Mouse (Mus musculus) limb, embryonic 15.5 days (tissue): Measurements from ENCODE around the gene Zfp354b. TPM values are rescaled to one million over a fixed set of nuclear protein-coding genes. Genes with fewer than 3 reads are reported as not detected.

Experiments used
- ATAC-seq: fragments of 200-750 bp; cut with Nextera tagmentation; 2 replicates; pipeline ENCODE4 v1.8.0; 2017; ENCODE audit warnings: low read depth, moderate TSS enrichment; ENCODE audit not compliant: insufficient number of reproducible peaks, low FRiP score, low TSS enrichment
- H3K27ac ChIP-seq: fragments of 300-500 bp; sonication (generic); 2 replicates; pipeline ENCODE4 v1.5.1; 2015; ENCODE audit warnings: moderate library complexity, mild to moderate bottlenecking, inconsistent platforms
- H3K27me3 ChIP-seq: fragments of 300-500 bp; sonication (generic); 2 replicates; pipeline ENCODE4 v1.6.1; 2015; ENCODE audit warnings: inconsistent platforms
- H3K36me3 ChIP-seq: fragments of 300-500 bp; sonication (generic); 2 replicates; pipeline ENCODE4 v1.6.1; 2015; ENCODE audit warnings: inconsistent platforms
- H3K4me1 ChIP-seq: fragments of 300-500 bp; sonication (generic); 2 replicates; pipeline ENCODE4 v1.6.1; 2015; ENCODE audit warnings: inconsistent platforms
- H3K4me2 ChIP-seq: fragments of 300-500 bp; sonication (generic); 2 replicates; pipeline ENCODE4 v1.6.1; 2015; ENCODE audit warnings: mild to moderate bottlenecking, inconsistent platforms
- H3K4me3 ChIP-seq: fragments of 300-500 bp; sonication (generic); 2 replicates; pipeline ENCODE4 v1.5.1; 2015; ENCODE audit warnings: mild to moderate bottlenecking, inconsistent platforms
- H3K9ac ChIP-seq: fragments of 300-500 bp; sonication (generic); 2 replicates; pipeline ENCODE4 v1.6.1; 2015; ENCODE audit warnings: inconsistent platforms
- H3K9me3 ChIP-seq: fragments of 300-500 bp; sonication (generic); 2 replicates; pipeline ENCODE4 v1.6.1; 2016; ENCODE audit warnings: inconsistent platforms
- WGBS: fragments of 180-500 bp; shearing (Covaris S2); methylation state at CpG from one replicate; pipeline ENCODE4 v1.1.7; 2015; 5-methylcytosine and 5-hydroxymethylcytosine counted together
- polyA plus RNA-seq: library from polyadenylated mRNA; unstranded; fragments of >200 nt; fragmentation: Nextera tagmentation; extraction: Ambion mirVana; gene quantifications from 2 replicates; pipeline ENCODE4 v1.2.1, GENCODE M21; 2015

Gene Zfp354b
- polyA plus RNA-seq, 1 experiment from 2014 or later = 1.3 TPM

GRCm38 (mm10) chr11:50930469-50931014, 891 bp downstream of the Zfp354b start:
- H3K27ac ChIP-seq = no peak overlapping the region
- no peaks in the 10 kb centered on the region for H3K9me3 ChIP-seq

GRCm38 (mm10) chr11:50915671-50916320, 15.6 kb downstream of the Zfp354b start, which contains the start of gene Zfp2:
Gene Zfp2, minus strand, starts transcription at chr11:50916165.
- 0% methylated on average over 47 of the region's 47 CpGs for WGBS
- Histone ChIP-seq H3K9me3 (no peaks in the 10 kb centered on the region), H3K4me1 (no peaks in the 10 kb centered on the region), H3K4me2 (peak within 1 kb of the TSS; percentile 56), H3K36me3 (peaks cover 17% of the 10 kb centered on the region), H3K4me3 (peak within 1 kb of the TSS; percentile 88), H3K9ac (peak within 1 kb of the TSS; percentile 76), H3K27ac (peak within 1 kb of the TSS; percentile 74), H3K27me3 (no peaks in the 10 kb centered on the region)
- peak; percentile 93 for ATAC-seq

More at GRCm38 (mm10) chr11:50930469-50931014, 891 bp downstream of the Zfp354b start:
- 25% methylated on average over 14 of the region's 14 CpGs for WGBS
- ATAC-seq = no peak
- H3K4me1 ChIP-seq = peaks cover 9% of the 10 kb centered on the region
- peak overlapping the region; percentile 74 for H3K9ac ChIP-seq
- H3K4me2 ChIP-seq = peak overlapping the region; percentile 93
- peak overlapping the region; percentile 64 for H3K4me3 ChIP-seq
- 0 out of 2 replicates have a peak, but pooled peaks cover 8% of the 10 kb centered on the region for H3K27me3 ChIP-seq
- H3K36me3 ChIP-seq = no peaks in the 10 kb centered on the region

GRCm38 (mm10) chr11:50914461-50914860, 17.0 kb downstream of the Zfp354b start:
- no peak overlapping the region for H3K4me2 ChIP-seq
- WGBS = 93% methylated on average over 3 of the region's 3 CpGs
- no peak for ATAC-seq
- H3K9ac ChIP-seq = no peak overlapping the region
- no peaks in the 10 kb centered on the region for H3K27me3 ChIP-seq
- no peaks in the 10 kb centered on the region for H3K4me1 ChIP-seq
- H3K27ac ChIP-seq = no peak overlapping the region
- H3K9me3 ChIP-seq = no peaks in the 10 kb centered on the region
- peaks cover 30% of the 10 kb centered on the region for H3K36me3 ChIP-seq
- no peak overlapping the region for H3K4me3 ChIP-seq

GRCm38 (mm10) chr11:50913301-50913700, 18.1 kb downstream of the Zfp354b start:
- Histone ChIP-seq H3K4me2 (no peak overlapping the region), H3K9ac (no peak overlapping the region), H3K4me3 (no peak overlapping the region), H3K9me3 (no peaks in the 10 kb centered on the region), H3K36me3 (peaks cover 42% of the 10 kb centered on the region), H3K27ac (no peak overlapping the region), H3K4me1 (no peaks in the 10 kb centered on the region), H3K27me3 (no peaks in the 10 kb centered on the region)
- 97% methylated on average over 1 of the region's 1 CpGs for WGBS
- no peak for ATAC-seq

GRCm38 (mm10) chr11:50908136-50908535, 23.3 kb downstream of the Zfp354b start:
- Histone ChIP-seq H3K9ac (no peak overlapping the region), H3K36me3 (peaks cover 90% of the 10 kb centered on the region), H3K4me1 (no peaks in the 10 kb centered on the region), H3K4me3 (no peak overlapping the region), H3K27me3 (no peaks in the 10 kb centered on the region), H3K27ac (no peak overlapping the region), H3K4me2 (no peak overlapping the region), H3K9me3 (peaks cover 15% of the 10 kb centered on the region)
- no peak for ATAC-seq
- WGBS = 92% methylated on average over 5 of the region's 5 CpGs

- no peak overlapping the region for H3K27ac ChIP-seq
- WGBS = 88% methylated on average over 1 of the region's 1 CpGs
- ATAC-seq = no peak
- no peaks in the 10 kb centered on the region for H3K4me1 ChIP-seq
- H3K4me3 ChIP-seq = no peak overlapping the region
- no peaks in the 10 kb centered on the region for H3K27me3 ChIP-seq
- no peak overlapping the region for H3K4me2 ChIP-seq
- peaks cover 55% of the 10 kb centered on the region for H3K9me3 ChIP-seq
- H3K9ac ChIP-seq = no peak overlapping the region
- peaks cover 32% of the 10 kb centered on the region for H3K36me3 ChIP-seq
Observed at GRCm38 (mm10) chr11:50897359-50897758, 34.1 kb downstream of the Zfp354b start.

- H3K4me2 ChIP-seq = no peak overlapping the region
- H3K4me3 ChIP-seq = no peak overlapping the region
- H3K9ac ChIP-seq = no peak overlapping the region
- H3K9me3 ChIP-seq = peaks cover 16% of the 10 kb centered on the region
- H3K4me1 ChIP-seq = no peaks in the 10 kb centered on the region
- ATAC-seq = no peak
- 55% methylated on average over 2 of the region's 2 CpGs for WGBS
- no peak overlapping the region for H3K27ac ChIP-seq
- H3K36me3 ChIP-seq = no peaks in the 10 kb centered on the region
- H3K27me3 ChIP-seq = no peaks in the 10 kb centered on the region
Observed at GRCm38 (mm10) chr11:50892441-50892840, 39.0 kb downstream of the Zfp354b start.

GRCm38 (mm10) chr11:50887390-50888128, 43.9 kb downstream of the Zfp354b start, which contains the start of gene Zfp454:
Gene Zfp454, minus strand, starts transcription at chr11:50887651.
- H3K36me3 ChIP-seq = peaks cover 30% of the 10 kb centered on the region
- peak within 1 kb of the TSS; percentile 48 for H3K4me3 ChIP-seq
- peak within 1 kb of the TSS; percentile 68 for H3K27ac ChIP-seq
- H3K9me3 ChIP-seq = peaks cover 2% of the 10 kb centered on the region; the same call in 1 of the 2 replicates
- H3K4me1 ChIP-seq = peaks cover 6% of the 10 kb centered on the region
- no peaks in the 10 kb centered on the region for H3K27me3 ChIP-seq
- H3K4me2 ChIP-seq = peak within 1 kb of the TSS; percentile 72
- WGBS = 6% methylated on average over 26 of the region's 26 CpGs
- peak within 1 kb of the TSS; percentile 24 for H3K9ac ChIP-seq
- ATAC-seq = peak; percentile 89

- Histone ChIP-seq H3K27ac (peak overlapping the region; percentile 68), H3K36me3 (peaks cover 36% of the 10 kb centered on the region), H3K4me1 (peaks cover 6% of the 10 kb centered on the region), H3K9ac (peak overlapping the region; percentile 24), H3K27me3 (no peaks in the 10 kb centered on the region), H3K9me3 (no peaks in the 10 kb centered on the region), H3K4me3 (peak overlapping the region; percentile 48), H3K4me2 (peak overlapping the region; percentile 72)
- 8% methylated on average over 10 of the region's 10 CpGs for WGBS
- no peak for ATAC-seq
Observed at GRCm38 (mm10) chr11:50886933-50887293, 44.5 kb downstream of the Zfp354b start.

GRCm38 (mm10) chr11:50886231-50886932, 45.1 kb downstream of the Zfp354b start:
- peaks cover 6% of the 10 kb centered on the region for H3K4me1 ChIP-seq
- no peaks in the 10 kb centered on the region for H3K9me3 ChIP-seq
- no peaks in the 10 kb centered on the region for H3K27me3 ChIP-seq
- peak overlapping the region; percentile 24; the same call in 1 of the 2 replicates for H3K9ac ChIP-seq
- peaks cover 39% of the 10 kb centered on the region for H3K36me3 ChIP-seq
- WGBS = 44% methylated on average over 8 of the region's 8 CpGs
- peak overlapping the region; percentile 48 for H3K4me3 ChIP-seq
- H3K27ac ChIP-seq = no peak overlapping the region
- ATAC-seq = no peak
- peak overlapping the region; percentile 72 for H3K4me2 ChIP-seq

- H3K9me3 ChIP-seq = no peaks in the 10 kb centered on the region
- ATAC-seq = no peak
- no peak overlapping the region for H3K27ac ChIP-seq
- H3K4me1 ChIP-seq = peaks cover 6% of the 10 kb centered on the region
- no peak overlapping the region for H3K4me3 ChIP-seq
- no peak overlapping the region for H3K4me2 ChIP-seq
- 82% methylated on average over 3 of the region's 3 CpGs for WGBS
- H3K27me3 ChIP-seq = no peaks in the 10 kb centered on the region
- H3K9ac ChIP-seq = no peak overlapping the region
- H3K36me3 ChIP-seq = peaks cover 63% of the 10 kb centered on the region
Observed at GRCm38 (mm10) chr11:50883756-50884155, 47.7 kb downstream of the Zfp354b start.
